Mouse (Mus musculus) small intestine, adult 2 months (tissue): ENCODE data around the gene Ralgps2.

Experiments used
- CTCF ChIP-seq: fragments of 200-500 bp; IDR thresholded peaks from 2 replicates; pipeline ENCODE4 v1.5.1; 2012; ENCODE audit warnings: low read depth, mild to moderate bottlenecking, control low read depth, inconsistent platforms, low read length, moderate library complexity, mixed read lengths; ENCODE audit not compliant: insufficient replicate concordance, insufficient read length; ENCODE audit errors: extremely low read depth
- POLR2A ChIP-seq: fragments of 200-500 bp; IDR thresholded peaks from 2 replicates; pipeline ENCODE4 v1.6.1; 2012; ENCODE audit warnings: low read depth, mild to moderate bottlenecking, control low read depth, inconsistent platforms, low read length, moderate library complexity

- TF ChIP-seq CTCF (no peak), POLR2A (no peak)
These were observed 68.8 kb downstream of the Ralgps2 start for GRCm38 (mm10) chr1:156870616-156871015.
